Mouse (Mus musculus): Measurements from ENCODE around the gene Cfap157.

- TF ChIP-seq CTCF (IDR thresholded peaks at IDR 0.05; ENCODE audit: low read depth), result no peak
- TF ChIP-seq EP300 (IDR thresholded peaks at IDR 0.05; ENCODE audit: low read depth), result no peak
These were observed 49.7 kb downstream of the Cfap157 start for GRCm38 (mm10) chr2:32734480-32734879.

All from liver, postnatal 0 days (tissue).